Mouse (Mus musculus): ENCODE data around the gene Cend1. TPM values are rescaled to one million over a fixed set of nuclear protein-coding genes. Genes with fewer than 3 reads are reported as not detected.
"Not testable (repeated sequence)": the region's sequence is repeated elsewhere in the genome, so short reads cannot be mapped to it uniquely, and the experiment has no call there.

Gene Cend1
- polyA plus RNA-seq, 1 experiment from 2014 or later: not detected

- DNase-seq (peak; percentile 75), ATAC-seq (ENCODE audit: insufficient read depth) (peak; percentile 12; the same call in 1 of the 2 replicates)
- Histone ChIP-seq H3K9me3 (ENCODE audit: low read depth, low read length) (no peaks in the 10 kb centered on the region), H3K4me2 (peak overlapping the region; percentile 98), H3K36me3 (ENCODE audit: insufficient read depth) (peaks cover 27% of the 10 kb centered on the region), H3K27me3 (ENCODE audit: insufficient read depth, low read length) (peaks cover 8% of the 10 kb centered on the region), H3K4me1 (ENCODE audit: insufficient read depth) (peaks cover 8% of the 10 kb centered on the region; the same call in 1 of the 2 replicates), H3K4me3 (ENCODE audit: low read depth, low read length) (peak overlapping the region; percentile 60), H3K9ac (peak overlapping the region; percentile 64), H3K27ac (ENCODE audit: low read depth) (peak overlapping the region; percentile 59)
- no peak for TF ChIP-seq CTCF (IDR thresholded peaks at IDR 0.05; ENCODE audit: low read depth)
- 2% methylated on average over 23 of the region's 23 CpGs for WGBS
Measured at GRCm38 (mm10) chr7:141455610-141456314, 26.5 kb upstream of the Cend1 start.

- Histone ChIP-seq H3K4me2 (peak within 1 kb of the TSS; percentile 98), H3K27me3 (ENCODE audit: insufficient read depth, low read length) (peaks cover 2% of the 10 kb centered on the region; the same call in 1 of the 2 replicates), H3K9me3 (ENCODE audit: low read depth, low read length) (no peaks in the 10 kb centered on the region), H3K9ac (peak within 1 kb of the TSS; percentile 64), H3K4me1 (ENCODE audit: insufficient read depth) (peaks cover 8% of the 10 kb centered on the region; the same call in 1 of the 2 replicates), H3K27ac (ENCODE audit: low read depth) (peak within 1 kb of the TSS; percentile 59), H3K4me3 (ENCODE audit: low read depth, low read length) (peak within 1 kb of the TSS; percentile 60), H3K36me3 (ENCODE audit: insufficient read depth) (peaks cover 34% of the 10 kb centered on the region)
- under 1% methylated on average over 45 of the region's 45 CpGs for whole genome bisulfite sequencing
- peak; percentile 34 for TF ChIP-seq CTCF (IDR thresholded peaks at IDR 0.05; ENCODE audit: low read depth)
- ATAC-seq (ENCODE audit: insufficient read depth) (peak; percentile 82), DNase-seq (peak; percentile 93)
Measured at GRCm38 (mm10) chr7:141454967-141455551, 25.8 kb upstream of the Cend1 start, which contains the start of gene Pnpla2. Gene Pnpla2 (plus strand): TSS chr7:141455198.

- 72% methylated on average over 2 of the region's 2 CpGs for WGBS
- Histone ChIP-seq H3K4me1 (ENCODE audit: insufficient read depth) (peaks cover 10% of the 10 kb centered on the region), H3K27ac (ENCODE audit: low read depth) (no peak overlapping the region), H3K4me3 (ENCODE audit: low read depth, low read length) (no peak overlapping the region), H3K9ac (no peak overlapping the region), H3K36me3 (ENCODE audit: insufficient read depth) (peaks cover 40% of the 10 kb centered on the region), H3K27me3 (ENCODE audit: insufficient read depth, low read length) (peaks cover 2% of the 10 kb centered on the region; the same call in 1 of the 2 replicates), H3K4me2 (no peak overlapping the region), H3K9me3 (ENCODE audit: low read depth, low read length) (no peaks in the 10 kb centered on the region)
- ATAC-seq (ENCODE audit: insufficient read depth) (no peak), DNase-seq (no peak)
- no peak for TF ChIP-seq CTCF (IDR thresholded peaks at IDR 0.05; ENCODE audit: low read depth)
Measured at GRCm38 (mm10) chr7:141453636-141454035, 24.3 kb upstream of the Cend1 start.

GRCm38 (mm10) chr7:141451928-141452327 is 22.6 kb upstream of the Cend1 start:
- H3K36me3 ChIP-seq (ENCODE audit: insufficient read depth): peaks cover 43% of the 10 kb centered on the region
- no peak overlapping the region for H3K4me2 ChIP-seq
- no peak overlapping the region for H3K27ac ChIP-seq (ENCODE audit: low read depth)
- H3K9ac ChIP-seq: no peak overlapping the region
- DNase-seq (no peak), ATAC-seq (ENCODE audit: insufficient read depth) (no peak)
- H3K27me3 ChIP-seq (ENCODE audit: insufficient read depth, low read length): peaks cover 2% of the 10 kb centered on the region; the same call in 1 of the 2 replicates
- H3K4me1 ChIP-seq (ENCODE audit: insufficient read depth): peaks cover 16% of the 10 kb centered on the region
- no peak for TF ChIP-seq CTCF (IDR thresholded peaks at IDR 0.05; ENCODE audit: low read depth)
- H3K4me3 ChIP-seq (ENCODE audit: low read depth, low read length): no peak overlapping the region
- H3K9me3 ChIP-seq (ENCODE audit: low read depth, low read length): no peaks in the 10 kb centered on the region

- H3K36me3 ChIP-seq (ENCODE audit: insufficient read depth): peaks cover 43% of the 10 kb centered on the region
- DNase-seq (peak; percentile 95), ATAC-seq (ENCODE audit: insufficient read depth) (peak; percentile 91)
- under 1% methylated on average over 63 of the region's 63 CpGs for WGBS
- peak within 1 kb of the TSS; percentile 95 for H3K9ac ChIP-seq
- peak within 1 kb of the TSS; percentile 89 for H3K4me3 ChIP-seq (ENCODE audit: low read depth, low read length)
- H3K27me3 ChIP-seq (ENCODE audit: insufficient read depth, low read length): no peaks in the 10 kb centered on the region
- peak within 1 kb of the TSS; percentile 82 for H3K27ac ChIP-seq (ENCODE audit: low read depth)
- H3K4me1 ChIP-seq (ENCODE audit: insufficient read depth): peaks cover 22% of the 10 kb centered on the region
- H3K4me2 ChIP-seq: peak within 1 kb of the TSS; percentile 90
- H3K9me3 ChIP-seq (ENCODE audit: low read depth, low read length): no peaks in the 10 kb centered on the region
- no peak; the same call in 1 of the 2 replicates for TF ChIP-seq CTCF (IDR thresholded peaks at IDR 0.05; ENCODE audit: low read depth)
Measured at GRCm38 (mm10) chr7:141447110-141447991, 18.1 kb upstream of the Cend1 start, which contains the start of gene Rplp2. Gene Rplp2 (plus strand): TSS chr7:141447370.

- H3K27ac ChIP-seq (ENCODE audit: low read depth); H3K9me3 ChIP-seq (ENCODE audit: low read depth, low read length); H3K27me3 ChIP-seq (ENCODE audit: insufficient read depth, low read length); ATAC-seq (ENCODE audit: insufficient read depth); H3K9ac ChIP-seq; H3K4me3 ChIP-seq (ENCODE audit: low read depth, low read length); DNase-seq: not testable (repeated sequence)
- Histone ChIP-seq H3K36me3 (ENCODE audit: insufficient read depth) (peaks cover 33% of the 10 kb centered on the region), H3K4me1 (ENCODE audit: insufficient read depth) (peaks cover 22% of the 10 kb centered on the region), H3K4me2 (peak overlapping the region; percentile 90)
- whole genome bisulfite sequencing: 75% methylated on average over 3 of the region's 3 CpGs
Measured at GRCm38 (mm10) chr7:141446374-141446773, 17.1 kb upstream of the Cend1 start.
